Mouse (Mus musculus) activated CD4-positive, CD25-positive, alpha-beta regulatory T cell, adult 4 months (primary cell): ENCODE data around the gene Ezr. TPM values are rescaled to one million over a fixed set of nuclear protein-coding genes. Genes with fewer than 3 reads are reported as not detected.
"Not testable (repeated sequence)": the region's sequence is repeated elsewhere in the genome, so short reads cannot be mapped to it uniquely, and the experiment has no call there.

Experiments
- ATAC-seq: one replicate; pipeline ENCODE4 v1.8.0; 2017
- polyA plus RNA-seq, 2 experiments: library from polyadenylated mRNA; unstranded; fragments of 100-300 nt; shearing (Covaris generic); gene quantifications; one replicate each; pipeline ENCODE4 v1.2.1; 2017

Ezr gene
- polyA plus RNA-seq, 2 experiments from 2014 or later, result 112 to 143 TPM

DNA sequence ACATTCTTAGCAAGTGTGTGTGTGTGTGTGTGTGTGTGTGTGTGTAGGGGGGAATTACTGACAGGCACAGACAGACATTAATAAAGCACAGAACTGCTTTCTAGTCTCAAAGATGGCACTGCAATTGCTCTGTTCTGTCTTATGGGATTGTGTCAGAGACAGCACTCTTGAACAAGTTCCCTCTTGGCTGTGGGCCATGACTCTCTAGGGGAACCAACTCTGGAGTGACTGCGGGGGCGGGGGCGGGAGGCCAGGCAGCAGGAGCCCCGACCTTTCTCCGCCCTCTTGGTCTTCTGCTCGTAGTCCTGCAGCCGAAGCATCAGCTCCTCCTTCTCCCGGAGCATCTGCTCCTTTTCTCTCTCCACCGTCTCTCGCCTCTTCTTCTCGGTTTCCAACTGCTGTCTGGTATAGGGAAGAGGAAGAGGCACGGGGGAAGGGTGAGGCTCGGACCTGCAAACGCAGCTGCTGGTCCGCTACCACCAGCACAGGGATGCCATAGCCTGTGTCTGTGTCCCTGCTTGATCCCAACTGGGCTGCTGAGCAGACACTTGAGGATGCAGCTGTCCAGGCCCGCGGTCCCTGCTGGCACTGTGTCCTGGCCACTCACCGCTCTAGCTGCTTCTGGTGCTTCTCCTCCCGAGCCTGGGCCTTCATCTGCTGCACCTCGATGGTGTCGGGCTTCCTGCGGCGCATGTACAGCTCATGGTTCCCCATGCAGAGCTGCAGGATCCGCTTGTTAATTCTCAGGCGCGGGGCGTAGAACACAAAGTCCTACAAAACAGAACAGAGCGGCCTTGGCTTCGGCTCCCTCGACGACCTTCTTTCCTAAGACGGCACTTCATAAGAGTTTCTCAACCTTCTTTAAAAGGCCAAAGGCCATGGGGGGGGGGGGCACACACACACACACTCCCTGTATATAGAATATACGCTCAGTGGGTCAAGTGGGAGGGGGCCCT is 40.2 kb downstream of the Ezr start:
- ATAC-seq, result no peak

GRCm38 (mm10) chr17:6741271-6741670 is 41.3 kb downstream of the Ezr start:
- no peak for ATAC-seq

DNA sequence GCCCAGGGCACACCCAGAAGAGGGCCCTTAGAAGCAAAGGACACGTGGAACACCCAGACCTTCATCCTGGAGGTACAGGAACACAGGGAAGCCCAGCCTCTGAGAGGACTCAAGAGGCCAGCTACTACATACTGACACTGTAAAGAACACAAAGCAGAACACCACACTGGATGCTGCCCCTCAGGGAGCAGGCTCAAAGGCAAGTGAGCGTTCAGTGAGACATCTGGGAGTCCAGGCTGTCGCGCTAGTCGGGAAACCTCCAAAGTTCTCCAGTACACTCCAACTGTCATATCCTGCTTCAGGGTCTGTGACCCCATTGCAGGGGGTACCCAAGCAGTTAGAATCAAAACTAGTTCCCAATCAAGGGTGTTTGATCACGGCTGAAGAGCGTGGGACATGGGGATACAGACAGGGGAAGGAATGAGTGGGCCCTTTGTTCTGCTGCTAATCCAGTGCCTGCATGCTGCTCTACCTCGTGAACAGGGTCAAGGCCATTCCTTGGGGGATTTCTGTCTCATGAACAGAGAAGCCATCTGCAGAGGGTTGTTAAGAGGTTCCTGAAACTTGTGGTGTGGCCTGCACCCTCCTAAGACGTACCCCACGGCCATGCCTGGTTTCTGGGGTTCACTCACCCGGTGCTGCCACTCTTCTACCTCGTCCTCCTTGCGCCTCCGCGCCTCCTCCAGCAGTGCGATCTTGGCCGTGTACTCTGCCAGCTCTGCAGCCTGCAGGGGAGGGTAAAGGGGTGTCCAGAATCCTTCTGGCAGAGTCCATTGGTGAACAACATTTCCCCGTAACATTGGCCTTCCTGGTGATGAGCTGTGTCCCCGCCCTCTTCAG is 42.0 kb downstream of the Ezr start:
- ATAC-seq, result no peak

DNA sequence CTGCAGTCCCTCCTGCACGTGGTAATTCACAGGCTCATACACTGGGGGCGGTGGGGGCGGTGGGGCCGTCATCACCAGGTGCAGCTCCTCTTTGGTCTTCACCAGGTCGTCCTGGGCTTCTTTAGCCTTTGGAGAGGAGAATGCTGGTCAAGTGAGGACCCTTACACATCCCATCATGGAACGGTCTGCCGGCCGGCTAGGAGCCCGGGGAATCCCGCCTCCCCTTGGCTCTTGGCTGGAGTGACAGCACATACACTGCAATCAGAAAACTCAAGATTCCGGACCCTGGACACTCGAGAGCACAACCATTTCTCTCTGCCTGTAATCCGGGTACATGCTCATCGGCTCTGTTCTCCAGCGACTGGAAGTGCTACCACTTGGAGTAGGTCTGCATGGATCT is 42.8 kb downstream of the Ezr start:
- no peak for ATAC-seq

- ATAC-seq, result no peak
Observed at GRCm38 (mm10) chr17:6739266-6739665, 43.3 kb downstream of the Ezr start.

DNA sequence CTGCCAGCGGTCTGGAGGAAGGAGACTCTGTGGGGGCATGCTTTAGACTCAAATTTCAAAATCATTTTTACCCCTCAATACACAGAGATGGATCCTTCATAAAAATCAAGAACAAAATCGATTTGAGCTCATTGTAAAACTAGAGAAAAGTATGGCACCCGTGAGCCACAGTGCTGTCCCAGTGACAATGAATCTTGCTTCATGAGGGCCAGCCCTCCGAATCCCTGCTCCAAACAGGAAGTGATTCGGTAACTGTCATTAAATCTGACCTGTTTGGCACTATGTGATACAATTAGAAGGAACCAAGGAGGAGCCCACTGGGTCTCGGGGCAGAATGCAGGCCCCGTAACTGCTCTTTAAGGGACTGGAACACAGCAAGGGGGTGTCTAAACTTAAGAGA is 43.7 kb downstream of the Ezr start:
- no peak for ATAC-seq

DNA sequence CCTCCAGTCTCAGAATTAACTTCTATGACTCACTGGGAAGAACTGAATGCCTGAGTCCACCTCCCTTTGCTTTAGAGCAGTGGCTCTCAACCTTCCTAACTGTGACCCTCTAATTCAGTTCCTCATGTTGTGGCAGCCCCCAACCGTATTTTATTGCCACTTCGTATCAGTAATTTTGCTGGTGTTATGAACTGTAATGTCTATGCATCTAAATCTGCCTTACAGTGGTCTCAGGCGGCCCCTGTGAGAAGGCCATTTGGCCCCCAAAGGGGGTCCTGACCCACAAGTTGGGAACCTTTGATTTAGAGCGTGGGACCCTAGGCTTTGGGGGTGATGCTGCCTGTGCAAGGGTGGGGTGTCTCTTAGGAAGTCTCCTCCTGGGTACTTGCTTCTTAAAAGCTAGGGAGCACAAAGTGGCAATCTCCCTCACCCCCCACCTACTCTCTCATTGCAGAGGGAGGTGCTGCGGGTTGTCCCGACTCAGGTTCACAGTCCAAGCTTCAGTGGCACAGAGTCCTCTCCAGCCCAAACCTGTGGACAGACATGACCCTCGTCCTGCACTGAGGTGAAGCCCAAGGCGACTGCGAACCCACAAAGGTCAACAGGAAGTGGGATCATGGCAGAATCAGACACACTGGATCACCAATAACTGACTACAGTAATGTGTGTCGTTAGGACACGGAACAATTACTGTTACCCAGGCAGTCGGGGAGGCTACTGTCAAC is 45.1 kb downstream of the Ezr start:
- no peak for ATAC-seq

DNA sequence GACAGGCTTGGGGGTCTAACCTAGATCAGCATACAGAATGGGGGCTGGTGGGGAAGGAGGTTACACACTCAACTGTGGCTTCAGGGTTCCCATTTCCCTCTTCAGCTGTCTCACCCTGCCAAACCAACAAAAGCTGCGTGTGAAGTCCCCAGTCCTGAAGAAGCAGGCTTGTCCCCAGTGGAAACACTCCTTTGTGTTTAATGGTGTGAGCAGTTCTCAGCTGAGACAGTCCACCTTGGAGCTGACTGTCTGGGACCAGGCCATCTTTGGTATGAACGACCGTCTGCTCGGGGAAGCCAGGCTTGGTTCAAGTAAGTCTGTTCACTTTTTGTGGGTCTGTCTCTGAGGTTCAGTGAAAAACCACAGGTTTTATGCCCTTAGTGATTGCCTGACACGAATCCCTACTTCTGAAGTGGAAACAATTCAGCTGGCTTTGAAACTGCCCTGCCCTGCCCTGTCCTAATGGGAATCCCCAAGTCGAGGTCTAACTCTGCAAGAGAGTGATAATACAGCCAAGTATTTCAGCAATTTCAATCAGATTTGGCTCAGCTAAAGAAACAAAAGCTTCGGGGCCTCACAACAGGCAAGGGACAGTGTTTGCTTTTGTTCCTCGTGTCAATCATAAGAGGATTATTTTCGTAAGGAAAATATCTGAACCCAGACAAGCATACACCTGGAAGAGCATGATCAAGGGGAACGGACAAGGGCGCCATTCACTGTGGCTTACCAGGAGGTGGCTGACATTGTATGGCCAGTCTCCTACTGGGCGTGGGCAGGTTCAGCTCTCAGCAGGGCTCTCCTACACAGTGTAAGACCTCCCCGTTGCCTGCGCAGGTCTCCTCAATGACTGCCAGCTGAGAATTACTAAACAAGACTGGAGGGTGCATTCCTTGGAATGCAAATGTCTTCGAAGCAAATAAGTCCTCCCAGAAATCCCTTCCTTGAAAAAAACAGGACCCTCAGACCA is 46.0 kb downstream of the Ezr start:
- ATAC-seq, result no peak

DNA sequence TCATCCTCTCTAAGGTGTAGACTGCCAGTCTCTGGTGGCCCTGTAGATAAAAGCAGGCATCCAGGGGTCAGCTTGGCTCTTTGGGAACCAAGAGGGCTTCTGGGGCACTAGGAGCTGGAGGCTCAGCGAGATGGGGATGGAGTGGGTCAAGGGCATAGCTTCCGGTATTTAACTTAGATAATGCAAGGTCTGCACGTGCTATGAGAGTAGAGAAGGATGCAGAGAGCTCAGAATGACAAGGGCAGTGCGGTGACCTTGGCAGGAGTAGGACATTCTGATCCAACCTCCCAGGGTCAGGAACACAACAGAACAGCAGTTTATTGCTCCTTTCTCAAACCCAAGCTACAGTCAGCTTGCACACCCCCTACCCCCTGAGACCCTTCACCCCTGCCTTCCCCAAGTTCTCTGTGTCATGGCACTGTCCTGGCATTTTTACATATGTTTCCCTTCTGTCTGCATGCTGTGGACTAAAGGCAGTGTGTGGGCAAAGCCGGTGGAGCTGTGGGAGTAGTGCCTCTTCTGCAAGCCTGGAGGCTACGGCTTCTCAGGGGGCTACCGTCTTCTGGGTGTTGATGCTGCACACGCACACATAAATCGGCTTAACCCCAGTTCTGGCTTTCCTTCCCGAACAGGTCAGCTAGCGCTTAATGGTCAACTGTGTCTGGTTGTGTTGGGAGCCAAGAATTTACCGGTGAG is 47.7 kb downstream of the Ezr start:
- no peak for ATAC-seq

- no peak for ATAC-seq
Observed at GRCm38 (mm10) chr17:6733322-6733875, 49.2 kb downstream of the Ezr start.

DNA sequence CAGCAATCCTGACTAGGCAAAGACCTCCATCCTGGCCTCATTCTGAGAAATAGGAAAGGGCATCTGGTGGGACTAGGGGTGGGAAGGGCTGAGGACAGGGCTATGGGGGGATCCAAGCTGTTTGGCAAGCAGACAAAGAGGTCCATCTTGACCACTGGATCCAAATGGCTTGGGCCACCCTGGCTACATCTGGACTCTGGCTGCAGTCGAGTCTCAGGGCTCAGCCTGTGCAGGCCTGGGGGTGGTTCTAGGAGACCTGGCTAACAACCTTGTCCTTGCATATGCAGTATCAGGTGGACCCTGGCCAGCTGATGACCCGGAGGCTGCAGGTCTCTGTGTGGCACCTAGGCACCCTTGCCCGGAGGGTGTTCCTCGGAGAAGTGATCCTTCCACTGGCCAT is 49.9 kb downstream of the Ezr start:
- no peak for ATAC-seq

DNA sequence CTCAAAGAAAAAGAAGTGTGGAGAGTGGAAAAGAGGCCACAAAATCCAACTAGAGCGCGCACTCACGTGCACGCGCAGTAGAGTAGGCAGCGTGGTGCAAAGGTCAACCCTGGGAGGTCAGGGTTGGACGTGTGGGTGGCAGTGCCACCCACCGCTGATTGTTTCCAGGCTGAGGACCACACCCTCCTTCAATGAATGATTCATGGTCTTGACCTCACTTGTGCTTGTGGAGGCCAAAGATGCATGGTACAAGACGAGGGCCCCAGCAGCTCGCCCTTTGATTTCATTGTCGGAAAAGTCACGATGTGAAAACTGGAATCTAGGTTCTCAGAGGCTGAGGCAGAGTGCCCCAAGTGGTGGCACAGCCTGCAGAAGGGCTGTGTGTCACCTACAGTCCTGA is 51.0 kb downstream of the Ezr start:
- ATAC-seq, result no peak

- ATAC-seq, result no peak
Observed at GRCm38 (mm10) chr17:6731132-6731531, 51.5 kb downstream of the Ezr start.

- no peak for ATAC-seq
Observed at GRCm38 (mm10) chr17:6729244-6729742, 53.3 kb downstream of the Ezr start.

DNA sequence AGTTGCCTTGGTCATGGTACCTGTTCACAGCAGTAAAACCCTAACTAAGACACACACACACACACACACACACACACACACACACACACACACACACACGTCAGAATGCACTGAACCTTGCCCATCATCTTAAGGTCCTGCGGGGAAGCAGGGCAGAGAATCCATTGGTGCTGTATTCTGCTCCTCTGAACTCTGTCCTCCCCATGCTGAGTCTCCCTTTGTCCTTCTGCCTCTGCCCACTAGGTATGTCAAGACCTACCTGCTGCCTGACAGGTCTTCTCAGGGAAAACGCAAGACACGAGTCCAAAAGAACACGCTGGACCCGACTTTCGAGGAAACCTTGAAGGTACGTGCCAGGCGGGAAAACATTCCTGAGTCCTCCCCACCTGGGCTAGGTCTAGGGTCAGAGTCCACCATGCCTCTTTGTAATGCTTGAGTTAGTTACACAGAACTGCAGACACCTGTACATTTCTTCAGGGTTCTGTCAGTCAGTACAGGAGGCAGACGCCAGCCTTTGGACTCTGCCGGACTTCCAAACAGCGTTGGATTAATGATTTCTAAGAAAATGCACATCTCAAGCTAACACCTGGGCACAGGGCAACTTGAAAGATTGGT is 54.5 kb downstream of the Ezr start:
- ATAC-seq, result no peak

DNA sequence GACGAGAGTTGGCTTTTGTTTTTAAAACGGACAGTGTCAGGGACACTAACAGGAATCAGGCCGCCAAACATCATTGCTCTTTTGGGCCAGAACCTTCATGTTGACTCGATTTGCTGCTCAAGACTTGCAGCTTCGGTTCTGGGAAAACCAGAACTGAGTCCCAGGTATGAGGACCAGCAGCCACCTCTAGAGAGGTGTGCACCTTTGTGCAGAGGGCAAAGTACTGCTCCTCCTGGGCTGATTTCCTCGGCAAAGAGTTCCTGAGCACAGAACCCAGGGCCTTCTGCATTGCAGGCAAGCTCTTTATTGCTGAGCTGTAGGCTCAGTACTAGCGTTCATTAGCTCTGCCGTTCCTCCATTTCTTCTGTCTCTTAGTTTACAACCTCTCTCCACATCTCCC is 68.6 kb downstream of the Ezr start:
- ATAC-seq, result not testable (repeated sequence)

- not testable (repeated sequence) for ATAC-seq
Observed at GRCm38 (mm10) chr17:6713483-6713882, 69.1 kb downstream of the Ezr start.

- ATAC-seq, result not testable (repeated sequence)
Observed at GRCm38 (mm10) chr17:6708194-6708593, 74.4 kb downstream of the Ezr start.

DNA sequence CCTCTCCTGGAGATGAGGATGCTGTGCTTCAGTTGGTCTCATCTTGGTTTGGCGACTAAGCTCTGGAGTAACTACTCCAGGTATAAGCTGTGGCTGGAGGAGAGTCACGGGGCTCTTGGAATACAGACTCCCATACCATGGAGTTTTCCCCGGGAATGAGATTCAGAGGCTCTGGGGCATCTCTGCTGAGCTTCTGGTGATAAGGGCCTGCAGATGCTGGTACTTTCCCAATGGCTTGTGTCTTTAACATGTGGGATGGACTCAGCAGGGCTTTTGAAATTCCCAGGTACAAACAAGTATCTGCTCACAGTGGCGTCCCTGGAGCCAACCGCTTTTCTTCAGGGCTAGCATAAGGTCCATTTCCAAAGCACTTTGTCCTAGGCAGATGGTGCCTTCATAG is 75.2 kb downstream of the Ezr start:
- not testable (repeated sequence) for ATAC-seq

DNA sequence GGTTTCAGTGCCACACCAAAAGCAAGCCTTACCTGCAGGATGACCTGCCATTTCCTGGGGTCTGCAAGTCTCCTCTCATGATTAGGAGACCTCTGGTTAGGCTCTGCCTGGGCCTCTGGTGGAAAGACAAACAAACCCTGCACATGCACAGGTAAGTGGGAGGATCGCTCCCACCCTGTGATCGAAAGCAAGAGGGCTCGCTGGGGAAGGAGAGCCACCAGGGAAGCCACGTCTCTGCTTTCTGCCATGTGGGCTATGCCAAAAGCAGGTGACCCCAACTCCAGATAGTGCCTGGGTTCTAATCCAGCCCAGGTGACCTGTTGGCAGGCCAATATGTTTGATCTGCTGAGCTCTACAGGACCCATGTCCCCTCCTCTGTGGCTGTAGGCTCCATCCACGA is 76.1 kb downstream of the Ezr start:
- not testable (repeated sequence) for ATAC-seq
